Mouse (Mus musculus) brain, embryonic 18.5 days (tissue): ENCODE measurements around the gene Tnpo1.
"Not testable (repeated sequence)": the region's sequence is repeated elsewhere in the genome, so short reads cannot be mapped to it uniquely, and the experiment has no call there.

ENCODE experiments used
- DNase-seq: peaks from one replicate; pipeline ENCODE4 v3.0.0-alpha.2; 2012; ENCODE audit warnings: low read depth, low spot score

Tnpo1 gene

DNA sequence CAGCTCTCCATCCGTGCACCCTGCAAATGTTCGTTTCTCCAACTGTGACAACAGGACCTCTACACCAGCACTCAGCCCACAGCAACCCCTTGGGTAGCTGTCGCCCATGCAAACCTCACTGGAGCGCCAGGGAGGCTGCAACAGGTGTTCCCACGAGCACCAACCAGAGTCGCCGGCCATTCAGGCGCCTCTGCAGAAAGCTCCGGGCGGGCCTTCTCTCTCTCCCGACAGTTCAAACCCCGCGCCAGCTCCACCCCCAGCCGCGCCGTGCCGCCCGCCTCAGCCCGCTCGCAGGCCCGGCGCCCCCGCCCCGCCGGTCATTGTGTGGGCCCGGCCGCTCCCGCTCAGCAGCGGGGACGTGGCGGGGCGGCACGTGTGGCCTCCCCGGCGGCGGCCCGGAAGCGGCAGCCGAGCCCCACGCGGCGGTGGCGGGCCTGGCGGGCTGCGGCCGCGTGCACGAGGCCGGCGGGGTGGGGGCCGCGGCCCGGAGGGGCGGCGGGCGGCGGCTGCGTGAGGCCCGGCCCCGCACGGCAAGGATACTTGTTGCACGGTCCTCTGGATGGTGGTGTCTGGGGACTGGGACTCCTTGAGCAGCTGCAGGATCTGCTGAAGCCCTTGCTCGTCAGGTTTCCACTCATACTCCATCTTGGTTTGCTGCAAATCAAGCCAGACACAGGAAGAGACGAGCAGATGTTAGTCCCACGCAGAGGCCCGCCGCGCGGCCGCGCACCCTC lies 35.9 kb downstream of the Tnpo1 start:
- DNase-seq: no peak

DNA sequence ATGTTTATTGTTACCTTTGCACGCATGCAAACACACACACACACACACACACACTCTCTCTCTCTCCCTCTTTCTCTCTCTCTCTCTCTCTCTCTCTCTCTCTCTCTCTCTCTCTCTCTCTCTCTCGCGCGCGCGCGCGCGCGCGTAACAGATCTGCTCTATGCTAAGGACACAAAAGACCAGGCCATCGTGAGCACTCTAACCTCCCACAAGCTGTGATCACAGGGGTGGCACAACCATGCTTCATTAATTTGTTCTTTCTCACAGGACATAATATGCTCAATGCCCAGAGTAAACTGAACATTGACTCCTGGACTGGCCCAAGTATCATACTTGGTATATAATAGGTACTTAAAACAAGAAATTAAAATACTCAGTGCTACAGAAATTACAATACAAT lies 37.0 kb downstream of the Tnpo1 start:
- no peak for DNase-seq

DNA sequence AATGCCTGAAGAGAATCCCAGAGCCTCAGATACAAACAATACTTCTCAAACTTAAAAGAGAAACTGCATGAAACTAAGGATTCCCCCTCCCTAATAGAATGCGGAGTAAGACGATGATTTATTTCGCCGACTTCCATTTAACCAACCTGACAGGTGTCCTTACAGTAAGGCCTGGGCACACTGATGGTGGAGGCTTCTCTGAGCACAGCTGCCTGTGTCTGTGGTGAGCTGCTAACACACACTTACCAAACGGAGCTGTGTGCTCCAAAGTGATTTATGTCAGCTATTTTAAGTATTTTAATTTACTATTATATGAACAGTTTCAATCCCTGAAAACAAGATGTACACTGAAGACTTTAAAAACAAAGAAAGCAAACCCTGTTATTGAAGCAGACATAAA lies 42.4 kb downstream of the Tnpo1 start:
- no peak for DNase-seq

DNA sequence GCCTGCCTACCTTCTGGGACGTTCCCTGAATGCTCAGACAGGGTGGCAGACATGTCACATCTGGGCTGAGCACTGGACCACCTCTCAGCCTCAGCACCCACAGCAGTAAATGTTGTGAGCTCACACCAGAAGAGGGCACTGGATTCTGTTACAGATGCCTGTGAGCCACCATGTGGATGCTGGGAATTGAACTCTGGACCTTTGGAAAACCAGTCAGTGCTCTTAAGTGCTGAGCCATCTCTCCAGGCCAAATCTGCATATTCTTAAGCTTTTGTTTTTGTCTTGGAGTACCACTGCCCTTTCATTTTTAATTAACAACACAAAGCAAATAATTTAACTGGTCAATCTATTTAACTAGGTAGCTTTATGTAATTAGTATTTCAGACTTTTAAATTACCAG lies 44.2 kb downstream of the Tnpo1 start:
- DNase-seq: no peak

DNA sequence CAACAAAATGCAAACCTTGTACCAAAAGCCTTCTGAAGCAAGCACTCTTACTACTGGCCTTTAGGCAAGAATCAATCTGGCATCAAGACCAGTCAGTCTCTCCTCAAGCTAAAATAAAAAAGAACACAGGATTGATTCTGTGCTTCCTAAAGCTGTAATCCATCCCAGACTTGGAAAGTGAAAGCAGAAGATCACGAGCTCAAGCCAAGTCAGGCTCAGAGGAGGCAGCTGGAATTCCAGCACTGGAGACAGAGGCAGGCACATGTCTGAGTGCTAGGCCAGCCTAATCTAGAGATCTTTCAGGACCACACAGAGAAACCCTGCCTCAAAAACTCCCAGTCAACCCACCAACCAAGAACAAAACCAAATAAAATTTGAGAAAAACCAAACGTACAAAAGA lies 45.8 kb downstream of the Tnpo1 start:
- no peak for DNase-seq

DNA sequence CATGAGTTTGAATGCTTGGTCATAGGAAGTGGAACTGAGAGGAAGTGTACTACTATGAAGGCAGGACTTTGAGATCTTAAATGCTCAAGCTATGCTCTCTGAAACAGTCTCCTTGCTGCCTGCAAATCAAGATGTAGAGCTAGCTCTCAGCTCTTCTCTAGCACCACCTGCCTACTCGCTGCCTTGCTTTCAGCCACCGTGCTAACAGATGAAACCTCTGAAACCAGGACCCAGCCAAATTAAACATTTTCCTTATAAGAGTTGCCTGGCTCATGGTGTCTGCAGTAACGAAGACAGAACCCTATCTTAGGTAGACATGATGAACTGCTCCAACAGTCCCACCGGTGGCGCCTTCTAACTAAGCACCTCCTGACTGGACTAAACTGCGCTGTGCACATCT lies 46.8 kb downstream of the Tnpo1 start:
- no peak for DNase-seq

DNA sequence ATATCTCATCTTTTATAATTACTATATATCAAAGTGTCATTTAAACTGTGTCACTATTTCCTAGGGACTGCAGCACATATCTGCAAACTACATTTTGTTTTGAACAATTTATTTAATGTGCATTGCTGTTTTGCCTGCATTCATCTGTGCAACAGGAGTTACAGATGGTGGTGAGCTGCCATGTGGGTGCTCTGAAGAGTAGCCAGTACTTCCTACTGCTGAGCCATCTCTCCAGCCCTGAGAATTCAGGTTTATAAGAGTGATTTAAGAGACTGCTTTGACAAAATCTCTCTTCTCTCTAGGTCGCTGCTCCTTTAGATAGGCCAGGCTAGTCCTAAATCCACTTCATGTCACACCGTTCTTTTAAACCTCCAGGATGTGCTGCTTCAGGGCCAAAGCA lies 49.0 kb downstream of the Tnpo1 start:
- DNase-seq: no peak

DNA sequence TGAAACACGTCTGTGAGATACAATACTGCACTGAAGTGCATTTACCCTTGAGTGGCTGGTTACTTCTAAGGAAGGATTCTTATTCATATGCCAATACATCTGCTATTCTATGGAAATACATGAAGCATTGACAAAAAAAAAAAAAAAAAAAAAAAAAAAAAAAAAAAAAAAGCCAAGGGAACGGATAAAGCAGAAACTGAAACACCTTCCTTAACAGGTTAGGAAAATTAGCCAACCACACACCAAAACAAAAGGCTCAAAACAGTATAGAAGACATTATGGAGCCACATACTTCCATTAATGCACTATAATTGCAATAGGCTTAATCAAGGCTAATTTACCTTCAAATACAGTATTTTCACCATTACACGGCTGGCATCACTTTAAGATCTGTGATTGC lies 51.5 kb downstream of the Tnpo1 start:
- no peak for DNase-seq

DNA sequence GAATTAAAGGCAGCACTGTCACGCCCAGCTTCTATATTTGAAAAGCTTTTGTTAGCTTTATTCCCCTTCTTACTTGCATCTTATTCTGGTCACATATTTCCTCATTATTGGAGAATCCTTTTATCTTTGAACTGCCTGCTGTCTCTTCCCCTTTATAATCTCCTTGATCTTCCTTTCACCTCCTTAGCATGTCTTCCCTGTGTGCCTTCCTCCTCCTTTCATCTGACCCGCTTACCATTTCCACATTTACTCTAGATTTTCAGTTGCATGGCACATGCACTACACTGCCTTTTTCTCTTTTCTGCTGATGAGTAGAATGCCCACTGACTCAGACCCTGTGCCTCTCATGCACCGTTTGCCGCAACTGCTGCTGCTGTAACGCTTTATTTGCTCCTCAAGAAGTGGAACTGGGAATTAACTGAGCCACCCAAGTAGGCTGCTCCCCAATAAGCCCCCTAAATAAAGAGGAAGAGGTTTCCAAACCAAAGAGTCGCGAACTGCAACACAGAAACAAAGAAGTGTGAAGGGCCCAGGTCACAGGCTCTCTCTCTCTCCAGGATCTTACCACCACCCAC lies 53.8 kb downstream of the Tnpo1 start:
- no peak for DNase-seq

DNA sequence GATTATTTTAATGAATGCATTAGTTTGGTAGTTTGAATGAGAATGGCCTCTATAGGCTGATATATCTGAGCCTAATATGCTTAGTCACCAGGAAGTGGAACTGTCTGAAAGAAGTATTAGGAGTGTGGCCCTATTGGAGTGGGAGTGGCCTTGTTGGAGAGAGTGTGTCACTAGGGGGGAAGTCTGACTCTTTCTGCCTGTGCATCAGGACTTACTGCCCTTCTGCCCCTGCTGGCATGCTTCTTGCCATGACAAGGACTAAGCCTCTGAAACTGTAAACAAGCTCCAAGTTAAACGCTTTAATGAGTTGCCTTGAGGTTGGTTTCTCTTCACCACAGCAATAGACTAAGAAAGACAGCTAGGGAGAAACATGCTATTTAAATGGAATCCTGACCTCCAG lies 54.9 kb downstream of the Tnpo1 start:
- DNase-seq: no peak

DNA sequence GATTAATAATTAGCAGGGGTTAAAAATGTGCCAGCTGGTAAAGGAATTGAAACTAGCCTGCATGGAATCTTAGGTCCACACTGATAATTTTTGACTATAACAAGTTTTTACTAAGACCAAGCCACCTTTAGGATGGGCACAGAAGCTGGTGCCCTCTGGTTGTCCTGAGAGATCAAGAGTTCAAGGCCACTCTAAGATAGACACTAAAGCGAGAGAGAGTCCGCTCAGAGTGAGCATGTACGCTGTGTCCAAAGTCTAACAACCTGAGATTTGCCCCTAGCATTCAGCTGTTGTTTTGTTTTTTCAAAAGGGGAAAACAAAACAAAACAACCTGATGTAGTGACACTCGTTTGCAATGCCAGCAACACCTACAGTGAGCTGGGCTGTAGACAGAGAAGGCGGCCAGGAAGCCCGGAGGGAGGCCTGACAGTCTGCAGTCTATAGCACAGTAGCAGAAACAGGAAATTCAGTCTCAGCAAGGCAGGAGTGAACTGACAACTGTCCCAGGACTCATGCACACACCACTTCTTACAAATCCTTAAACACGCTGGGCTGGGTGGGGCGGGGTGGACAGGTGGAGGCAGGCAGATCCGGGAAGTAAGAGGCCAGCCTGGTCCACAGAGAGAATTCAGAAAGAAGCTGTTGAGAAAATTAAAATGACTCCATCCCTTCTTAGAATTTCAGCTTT lies 57.8 kb downstream of the Tnpo1 start:
- DNase-seq: no peak

DNA sequence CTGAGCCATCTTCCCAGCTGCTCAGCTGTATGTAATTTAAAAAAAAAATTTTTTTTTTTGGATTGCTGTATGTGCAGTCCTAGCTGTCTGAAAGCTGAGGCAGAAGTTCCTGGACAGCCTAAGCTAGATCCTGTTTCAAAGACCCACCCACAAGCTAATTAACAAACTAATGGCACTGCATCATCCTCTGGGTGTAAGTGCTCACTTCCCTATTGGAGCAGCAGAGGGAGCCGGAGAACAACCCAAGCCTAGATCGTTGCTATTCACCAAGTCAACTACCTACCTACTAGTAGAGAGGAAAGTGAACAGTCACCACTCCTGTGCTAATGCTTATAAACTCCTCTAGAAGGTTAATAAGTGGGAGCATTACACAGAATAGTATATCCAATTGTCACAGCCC lies 58.4 kb downstream of the Tnpo1 start:
- DNase-seq: peak; percentile 28

DNA sequence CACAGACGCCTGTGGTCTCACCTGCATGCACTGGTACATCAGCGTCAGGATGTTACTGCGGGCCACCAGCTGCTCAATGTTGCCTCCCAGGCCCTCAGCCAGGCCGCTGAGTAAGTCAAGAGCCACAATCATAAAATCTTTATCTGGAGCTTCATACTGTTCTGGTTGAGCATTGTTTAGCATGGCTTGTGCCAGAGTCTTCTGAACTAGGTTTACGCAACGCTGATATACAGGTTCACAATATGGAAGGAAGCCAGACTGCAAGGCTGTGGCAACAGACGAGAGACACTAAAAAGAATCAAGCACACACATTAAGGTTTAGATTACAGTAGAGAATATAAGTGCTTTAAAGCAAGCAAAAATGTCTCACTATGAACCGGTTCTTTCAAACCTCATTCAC lies 70.9 kb downstream of the Tnpo1 start:
- DNase-seq: no peak

DNA sequence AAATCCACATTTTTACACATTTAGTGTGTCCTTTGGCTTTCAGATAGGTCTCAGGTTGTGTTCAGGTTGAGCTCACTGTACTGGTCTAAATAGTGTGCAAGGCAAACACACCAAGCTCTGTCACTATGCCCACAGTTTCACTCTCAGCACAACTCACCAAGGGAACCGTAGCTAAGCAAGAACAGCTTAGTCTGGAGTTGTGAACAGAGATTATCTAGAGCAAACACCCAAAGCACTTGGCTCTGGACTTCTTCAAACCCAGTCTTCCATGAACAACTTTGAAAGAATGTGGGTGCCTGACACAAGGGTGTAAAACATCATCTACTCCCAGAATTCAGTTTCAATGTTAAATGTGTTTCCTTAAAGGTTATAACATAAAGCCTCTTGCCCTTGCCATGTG lies 80.4 kb downstream of the Tnpo1 start:
- DNase-seq: no peak

DNA sequence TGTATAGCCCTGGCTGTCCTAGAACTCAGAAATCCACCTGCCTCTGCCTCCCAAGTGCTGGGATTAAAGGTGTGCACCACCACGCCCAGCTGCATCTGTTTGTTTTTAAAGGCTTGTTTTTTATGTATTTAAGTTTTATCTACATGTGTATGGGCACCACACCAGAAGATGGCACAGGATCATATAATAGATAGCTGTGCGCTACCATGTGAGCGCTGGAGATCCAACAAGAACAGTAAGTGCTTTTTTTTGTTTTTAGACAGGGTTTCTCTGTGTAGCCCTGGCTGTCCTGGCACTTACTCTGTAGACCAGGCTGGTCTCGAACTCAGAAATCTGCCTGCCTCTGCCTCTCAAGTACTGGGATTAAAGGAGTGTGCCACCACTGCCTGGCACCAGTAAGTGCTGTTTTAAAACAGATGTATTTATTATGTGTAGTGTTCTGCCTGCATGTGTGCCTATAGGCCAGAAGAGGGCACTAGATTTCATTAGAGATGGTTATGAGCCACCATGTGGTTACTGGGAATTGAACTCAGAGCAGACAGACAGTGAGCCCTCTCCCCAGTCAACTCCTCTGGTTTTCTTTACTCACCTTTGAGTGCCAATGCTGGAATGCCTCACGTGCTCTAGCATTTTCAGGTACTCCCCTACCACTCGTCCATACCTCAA lies 89.6 kb downstream of the Tnpo1 start:
- DNase-seq: no peak

DNA sequence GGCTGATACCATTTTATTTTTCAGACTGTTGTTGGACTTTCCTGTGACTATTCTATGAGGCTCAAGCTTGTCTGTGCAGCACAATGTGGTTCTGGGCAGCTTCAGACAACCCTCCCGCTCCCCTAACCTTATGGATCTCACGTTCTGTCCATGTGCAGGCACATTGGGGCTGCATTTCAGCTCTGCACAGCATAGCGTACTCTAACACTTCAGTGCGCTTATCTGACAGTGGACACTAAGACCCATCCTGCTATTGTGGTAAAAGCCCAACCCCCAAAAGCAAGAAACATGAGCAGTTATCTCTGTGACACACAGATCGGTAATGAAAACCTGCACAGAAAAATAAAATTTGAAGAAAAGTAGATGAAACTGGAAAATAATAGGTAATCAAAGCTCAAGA lies 90.4 kb downstream of the Tnpo1 start:
- no peak for DNase-seq

DNA sequence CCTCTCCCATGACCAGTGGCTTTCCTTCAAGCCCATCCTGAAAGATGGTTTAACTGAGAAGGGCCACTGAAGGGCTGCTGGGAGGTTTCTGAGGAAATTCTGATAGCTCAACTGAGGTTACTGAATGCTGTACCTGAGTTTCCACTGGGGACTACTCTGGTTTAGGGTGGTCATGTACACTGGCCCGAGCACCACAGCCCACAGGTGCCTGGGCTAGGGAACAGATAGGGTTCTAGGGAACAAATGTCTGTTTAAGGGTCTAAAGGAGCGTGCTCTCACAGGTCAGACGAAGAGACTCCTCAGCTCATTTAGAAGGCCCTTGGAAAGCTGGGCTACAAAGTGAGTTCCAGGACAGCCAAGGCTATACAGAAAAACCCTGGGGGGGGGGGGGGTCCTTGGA lies 91.5 kb downstream of the Tnpo1 start:
- no peak for DNase-seq

DNA sequence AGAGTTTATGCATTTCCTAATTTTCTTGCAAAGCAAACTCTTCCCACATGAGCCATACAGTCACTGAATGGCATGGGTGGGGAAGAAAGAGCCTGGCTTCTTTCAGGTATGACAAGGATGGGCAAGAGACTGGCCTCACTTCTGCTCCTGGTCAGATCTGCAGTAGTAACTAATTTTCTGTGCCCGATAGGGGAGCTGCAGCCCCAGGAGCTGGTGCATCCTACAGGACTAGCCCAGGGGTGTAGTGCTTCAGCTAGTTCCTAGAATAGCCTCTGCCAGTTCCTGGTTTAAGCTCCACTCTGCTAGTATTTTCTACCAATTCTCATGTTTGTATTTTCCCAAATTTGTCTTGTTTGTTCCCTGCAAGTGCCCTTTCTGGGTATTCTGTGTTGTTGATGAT lies 92.0 kb downstream of the Tnpo1 start:
- DNase-seq: no peak

DNA sequence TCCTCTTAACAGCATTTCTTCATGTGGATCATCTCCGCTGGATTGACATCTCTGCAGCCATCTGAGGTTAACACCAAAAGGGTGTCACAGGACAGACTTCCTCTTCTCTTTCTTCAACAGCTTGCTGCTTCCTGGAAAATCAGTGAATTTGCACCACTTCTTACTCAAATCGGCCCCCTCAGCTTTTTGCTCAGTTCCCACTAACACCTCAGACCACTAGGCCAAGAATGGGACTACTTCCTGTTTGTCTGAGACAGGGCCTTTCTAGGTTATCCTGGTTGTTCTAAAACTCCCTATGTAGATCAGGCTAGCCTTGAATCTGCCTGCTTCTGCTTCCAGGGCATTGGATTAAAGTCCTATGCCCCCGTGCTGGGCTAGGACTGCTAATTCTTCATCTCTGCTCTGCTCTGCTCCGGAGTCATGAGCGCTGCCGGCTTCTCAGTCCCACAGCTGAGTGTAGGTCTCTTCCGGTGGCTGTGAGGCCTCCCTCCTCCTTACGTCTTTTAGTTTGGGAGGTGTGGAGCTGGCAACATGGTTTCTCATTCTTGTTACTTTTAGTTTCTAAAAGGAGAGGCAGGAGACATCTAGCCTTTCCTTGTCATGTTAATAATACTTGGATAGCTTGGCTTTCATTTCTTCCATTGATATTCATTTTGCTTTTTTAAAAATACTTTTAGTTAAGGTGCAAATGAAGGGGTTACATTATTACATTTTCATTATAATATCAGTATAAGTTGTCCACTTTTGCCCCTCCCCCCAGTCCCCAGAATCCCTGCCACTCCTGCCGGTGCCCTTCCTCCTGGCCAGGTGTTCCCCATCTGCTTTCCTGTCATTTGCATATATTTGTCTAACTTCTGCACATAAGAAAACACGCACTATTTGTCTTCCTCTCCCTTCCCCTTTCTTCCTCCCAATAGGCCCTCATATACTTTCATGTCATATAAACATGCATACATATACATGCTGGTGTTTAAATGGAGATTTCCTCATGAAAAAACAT lies 93.4 kb downstream of the Tnpo1 start:
- DNase-seq: no peak

DNA sequence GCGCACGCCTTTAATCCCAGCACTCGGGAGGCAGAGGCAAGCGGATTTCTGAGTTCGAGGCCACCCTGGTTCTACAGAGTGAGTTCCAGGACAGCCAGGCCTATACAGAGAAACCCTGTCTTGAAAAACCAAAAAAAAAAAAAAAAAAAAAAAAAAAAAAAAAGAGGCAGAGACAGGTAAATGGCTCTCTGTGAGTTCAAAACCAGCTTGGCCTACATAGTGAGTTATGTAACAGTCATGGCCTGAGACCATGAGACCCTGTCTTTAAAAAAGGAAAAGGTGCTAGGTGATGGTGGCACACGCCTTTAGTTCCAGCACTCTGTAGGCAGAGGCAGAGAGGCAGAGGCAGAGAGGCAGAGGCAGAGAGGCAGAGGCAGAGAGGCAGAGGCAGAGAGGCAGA lies 97.2 kb downstream of the Tnpo1 start:
- DNase-seq: not testable (repeated sequence)

DNA sequence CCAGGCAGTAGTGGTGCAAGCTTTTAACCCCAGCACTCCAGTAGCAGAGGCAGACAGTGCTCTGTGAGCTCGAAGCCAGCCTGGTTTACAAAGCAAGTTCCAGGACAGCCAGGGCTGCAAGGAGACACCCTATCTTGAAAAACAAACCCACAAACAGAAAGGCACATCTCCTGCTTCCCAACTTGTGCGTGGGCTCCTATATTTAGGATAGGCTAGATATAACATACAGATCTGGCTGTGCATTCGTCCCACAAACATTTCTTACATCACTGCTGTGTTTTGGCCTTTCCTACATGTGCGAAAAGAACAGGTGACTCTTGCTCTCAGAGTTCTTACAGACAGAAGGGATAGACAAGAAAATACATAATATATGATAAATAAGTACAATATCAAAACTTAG lies 100.6 kb downstream of the Tnpo1 start:
- no peak for DNase-seq
